Mouse (Mus musculus): ENCODE data around the gene Hkdc1.
"Not testable (repeated sequence)": the region's sequence is repeated elsewhere in the genome, so short reads cannot be mapped to it uniquely, and the experiment has no call there.

Gene Hkdc1

GRCm38 (mm10) chr10:62422255-62422654, at the start of gene Hkdc1:
Gene Hkdc1 (minus strand): TSS chr10:62422491.
- no peak for DNase-seq (ENCODE audit: low spot score in 2 of 2)

GRCm38 (mm10) chr10:62471105-62471504, 48.8 kb upstream of the Hkdc1 start:
- no peak for DNase-seq (ENCODE audit: low spot score in 2 of 2)

GRCm38 (mm10) chr10:62469736-62470135, 47.4 kb upstream of the Hkdc1 start:
- no peak for DNase-seq (ENCODE audit: low spot score in 2 of 2)

- no peak for DNase-seq (ENCODE audit: low spot score in 2 of 2)
These were observed 39.0 kb upstream of the Hkdc1 start for GRCm38 (mm10) chr10:62461321-62461720.

GRCm38 (mm10) chr10:62452001-62452400, 29.7 kb upstream of the Hkdc1 start:
- not testable (repeated sequence) for DNase-seq (ENCODE audit: low spot score in 2 of 2)

GRCm38 (mm10) chr10:62450280-62450640, 28.0 kb upstream of the Hkdc1 start:
- DNase-seq (ENCODE audit: low spot score in 2 of 2): no peak

GRCm38 (mm10) chr10:62449364-62450279, 27.3 kb upstream of the Hkdc1 start, which contains the start of the genes 4930507D05Rik and Supv3l1:
Gene 4930507D05Rik (plus strand): TSS chr10:62449489.
Gene Supv3l1 (minus strand): TSS chr10:62449738.
- DNase-seq (ENCODE audit: low spot score in 2 of 2): peak; percentile 76 to 85

- DNase-seq (ENCODE audit: low spot score in 2 of 2): no peak
These were observed 8.1 kb upstream of the Hkdc1 start for GRCm38 (mm10) chr10:62430427-62430826.

- no peak for DNase-seq (ENCODE audit: low spot score in 2 of 2)
These were observed 3.0 kb upstream of the Hkdc1 start for GRCm38 (mm10) chr10:62425081-62425871.

GRCm38 (mm10) chr10:62421127-62421526, 1.2 kb downstream of the Hkdc1 start:
- DNase-seq (ENCODE audit: low spot score in 2 of 2): no peak

GRCm38 (mm10) chr10:62420399-62420798, 1.9 kb downstream of the Hkdc1 start:
- DNase-seq (ENCODE audit: low spot score in 2 of 2): no peak

GRCm38 (mm10) chr10:62419422-62419821, 2.9 kb downstream of the Hkdc1 start:
- no peak for DNase-seq (ENCODE audit: low spot score in 2 of 2)

- no peak for DNase-seq (ENCODE audit: low spot score in 2 of 2)
These were observed 3.4 kb downstream of the Hkdc1 start for GRCm38 (mm10) chr10:62418831-62419356.

GRCm38 (mm10) chr10:62413606-62413982, 8.7 kb downstream of the Hkdc1 start:
- DNase-seq (ENCODE audit: low spot score in 2 of 2): no peak

GRCm38 (mm10) chr10:62412906-62413605, 9.2 kb downstream of the Hkdc1 start:
- DNase-seq (ENCODE audit: low spot score in 2 of 2): no peak

- no peak for DNase-seq (ENCODE audit: low spot score in 2 of 2)
These were observed 10.6 kb downstream of the Hkdc1 start for GRCm38 (mm10) chr10:62411431-62412410.

GRCm38 (mm10) chr10:62410943-62411342, 11.3 kb downstream of the Hkdc1 start:
- DNase-seq (ENCODE audit: low spot score in 2 of 2): peak; percentile 21 to 42

GRCm38 (mm10) chr10:62404901-62405300, 17.4 kb downstream of the Hkdc1 start:
- no peak for DNase-seq (ENCODE audit: low spot score in 2 of 2)

- no peak for DNase-seq (ENCODE audit: low spot score in 2 of 2)
These were observed 20.6 kb downstream of the Hkdc1 start for GRCm38 (mm10) chr10:62401641-62402111.

GRCm38 (mm10) chr10:62383011-62383410, 39.3 kb downstream of the Hkdc1 start:
- no peak for DNase-seq (ENCODE audit: low spot score in 2 of 2)

All from spleen, postnatal 36 days (tissue).